Mouse (Mus musculus): ENCODE data around the gene Nphs2. TPM values are rescaled to one million over a fixed set of nuclear protein-coding genes. Genes with fewer than 3 reads are reported as not detected.
"Not testable (repeated sequence)": the region's sequence is repeated elsewhere in the genome, so short reads cannot be mapped to it uniquely, and the experiment has no call there.

Gene Nphs2
- polyA plus RNA-seq (2015; fragmentation: Nextera tagmentation; extraction: Ambion mirVana), result 0.75 and 1.1 TPM in 2 replicates

DNA sequence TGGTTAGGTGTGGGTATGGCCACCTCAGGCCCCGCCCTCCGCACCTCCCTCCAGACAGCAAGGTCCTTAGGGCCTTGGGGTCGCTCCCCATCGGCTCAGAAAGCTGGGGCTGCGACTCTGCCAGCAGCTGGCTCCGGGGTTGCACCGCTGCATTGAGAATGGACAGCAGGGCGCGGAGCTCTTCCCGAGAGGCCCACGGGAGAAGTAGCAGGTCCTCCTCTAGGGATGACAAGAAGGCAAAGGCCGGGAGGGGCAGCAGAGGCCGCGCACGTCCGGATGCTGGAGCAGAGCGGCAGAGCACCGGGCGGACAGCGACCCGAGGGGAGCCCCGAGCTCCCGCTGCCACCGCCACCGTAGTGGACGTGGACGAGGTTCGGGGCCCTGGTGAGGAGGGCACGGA is at the start of gene Nphs2:
Gene Nphs2, plus strand, starts transcription at position 98 of the 400 bp plus-strand sequence.
- Histone ChIP-seq H3K4me2 (ENCODE audit: low read length) (peak within 1 kb of the TSS; percentile 36), H3K36me3 (ENCODE audit: control insufficient read depth, insufficient read depth) (no peaks in the 10 kb centered on the region), H3K9ac (replicated peaks; ENCODE audit: low read depth, low read length) (no peak within 1 kb of the TSS), H3K27me3 (replicated peaks; ENCODE audit: control insufficient read depth, insufficient read depth, low read length) (peaks cover 14% of the 10 kb centered on the region; the same call in 1 of the 2 replicates), H3K4me1 (replicated peaks; ENCODE audit: control insufficient read depth, insufficient read depth, low read length) (peaks cover 3% of the 10 kb centered on the region), H3K4me3 (replicated peaks; ENCODE audit: low read length) (peak within 1 kb of the TSS; percentile 20; the same call in 1 of the 2 replicates), H3K9me3 (ENCODE audit: control insufficient read depth, low read length) (no peaks in the 10 kb centered on the region), H3K27ac (ENCODE audit: low read length) (no peak within 1 kb of the TSS)
- no peak for ATAC-seq
- WGBS, result 6% methylated on average over 29 of the region's 29 CpGs

DNA sequence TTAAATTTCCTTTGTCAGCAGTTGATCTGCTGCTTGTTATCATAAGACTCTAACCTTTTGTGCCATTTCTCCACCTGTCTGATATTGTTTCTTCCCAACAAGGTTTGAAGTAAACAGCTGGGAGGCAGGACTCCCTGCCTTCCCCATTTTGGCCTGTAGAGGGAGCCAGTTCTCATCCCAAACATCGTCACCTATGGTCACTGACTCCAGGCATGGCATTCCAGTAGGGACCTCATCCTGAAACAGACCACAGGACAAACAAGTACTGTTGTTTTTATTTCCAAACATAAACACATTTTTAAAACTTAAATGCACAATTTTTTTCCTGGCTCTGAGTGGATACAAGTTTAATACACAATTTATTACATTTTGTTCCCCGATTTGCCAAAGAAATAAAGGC is 47.2 kb upstream of the Nphs2 start:
- ATAC-seq, result no peak
- H3K27me3 ChIP-seq (replicated peaks; ENCODE audit: control insufficient read depth, insufficient read depth, low read length), result no peaks in the 10 kb centered on the region
- no peaks in the 10 kb centered on the region for H3K36me3 ChIP-seq (ENCODE audit: control insufficient read depth, insufficient read depth)
- H3K4me2 ChIP-seq (ENCODE audit: low read length), result no peak overlapping the region
- H3K9me3 ChIP-seq (ENCODE audit: control insufficient read depth, low read length), result no peaks in the 10 kb centered on the region
- H3K4me1 ChIP-seq (replicated peaks; ENCODE audit: control insufficient read depth, insufficient read depth, low read length), result no peaks in the 10 kb centered on the region
- H3K4me3 ChIP-seq (replicated peaks; ENCODE audit: low read length), result no peak overlapping the region
- no peak overlapping the region for H3K9ac ChIP-seq (replicated peaks; ENCODE audit: low read depth, low read length)
- WGBS, result 46% methylated on average over 2 of the region's 2 CpGs
- H3K27ac ChIP-seq (ENCODE audit: low read length), result no peak overlapping the region

DNA sequence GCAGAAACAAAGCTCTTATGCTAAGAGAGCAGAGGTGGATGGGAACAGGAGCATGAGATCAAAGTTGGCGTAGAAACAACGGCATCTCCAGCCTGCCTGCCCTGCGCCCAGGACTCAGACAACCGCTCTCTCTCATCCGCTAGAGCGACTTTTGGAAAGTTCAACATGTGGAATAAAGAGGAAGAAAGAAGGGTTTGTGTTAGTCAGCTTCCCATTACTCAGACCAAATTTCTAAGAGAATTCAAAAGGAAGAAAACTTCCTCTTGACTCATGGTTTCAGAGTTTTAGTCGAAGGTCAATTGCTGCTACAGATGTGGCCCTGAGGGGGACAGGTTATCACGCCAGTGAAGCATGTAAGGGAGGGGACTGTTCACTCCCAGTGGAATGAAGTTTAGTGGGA is 46.6 kb upstream of the Nphs2 start:
- ATAC-seq, result no peak
- WGBS, result 85% methylated on average over 8 of the region's 8 CpGs

DNA sequence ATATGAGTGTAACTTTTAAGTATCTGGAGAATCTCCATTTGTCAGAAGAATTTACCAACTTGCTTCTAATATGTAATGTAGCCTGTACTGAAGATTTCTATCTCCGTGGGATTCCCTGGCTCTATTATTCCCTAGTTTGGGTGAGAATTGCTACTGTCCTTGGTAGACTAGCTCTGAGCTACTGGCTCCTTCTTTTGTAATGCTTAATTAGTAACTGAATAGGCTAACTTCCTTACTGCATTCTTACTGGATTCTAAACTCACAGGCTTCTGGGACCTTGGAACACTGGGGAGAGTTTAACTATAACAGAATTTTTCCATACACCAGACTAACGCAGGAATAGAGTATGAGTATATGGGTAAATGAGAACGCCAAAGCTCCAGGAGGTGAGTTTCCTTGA is 42.0 kb upstream of the Nphs2 start:
- 16% methylated on average over 3 of the region's 3 CpGs for WGBS
- not testable (repeated sequence) for H3K4me1 ChIP-seq (replicated peaks; ENCODE audit: control insufficient read depth, insufficient read depth, low read length); H3K27ac ChIP-seq (ENCODE audit: low read length); H3K9ac ChIP-seq (replicated peaks; ENCODE audit: low read depth, low read length); H3K27me3 ChIP-seq (replicated peaks; ENCODE audit: control insufficient read depth, insufficient read depth, low read length); ATAC-seq; H3K9me3 ChIP-seq (ENCODE audit: control insufficient read depth, low read length); H3K36me3 ChIP-seq (ENCODE audit: control insufficient read depth, insufficient read depth); H3K4me3 ChIP-seq (replicated peaks; ENCODE audit: low read length); H3K4me2 ChIP-seq (ENCODE audit: low read length)

More for the DNA sequence above, 46.6 kb upstream of the Nphs2 start:
- H3K4me3 ChIP-seq (replicated peaks; ENCODE audit: low read length), result no peak overlapping the region
- H3K9me3 ChIP-seq (ENCODE audit: control insufficient read depth, low read length), result no peaks in the 10 kb centered on the region
- H3K9ac ChIP-seq (replicated peaks; ENCODE audit: low read depth, low read length), result no peak overlapping the region
- H3K36me3 ChIP-seq (ENCODE audit: control insufficient read depth, insufficient read depth), result no peaks in the 10 kb centered on the region
- H3K4me1 ChIP-seq (replicated peaks; ENCODE audit: control insufficient read depth, insufficient read depth, low read length), result no peaks in the 10 kb centered on the region
- H3K4me2 ChIP-seq (ENCODE audit: low read length), result no peak overlapping the region
- H3K27ac ChIP-seq (ENCODE audit: low read length), result no peak overlapping the region
- H3K27me3 ChIP-seq (replicated peaks; ENCODE audit: control insufficient read depth, insufficient read depth, low read length), result no peaks in the 10 kb centered on the region

DNA sequence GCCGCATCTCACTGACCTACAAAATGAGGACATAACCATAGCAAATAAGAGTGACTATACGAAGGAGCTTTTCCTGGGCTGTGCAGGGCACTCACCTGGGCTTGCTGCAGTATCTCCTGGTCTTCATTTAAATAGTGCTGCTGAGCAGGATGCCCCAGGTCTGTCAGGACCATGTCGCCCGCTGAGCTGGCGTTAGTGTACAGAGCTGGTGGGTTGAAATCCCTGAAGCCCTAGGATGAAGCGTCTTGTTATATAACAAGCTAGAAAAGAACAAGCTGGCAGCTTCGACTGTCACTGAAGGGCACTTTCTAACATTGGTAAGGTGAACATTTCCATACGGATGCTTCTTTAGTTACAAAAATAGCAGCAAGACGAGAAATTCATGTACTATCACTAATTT is 40.1 kb upstream of the Nphs2 start:
- Histone ChIP-seq H3K4me3 (replicated peaks; ENCODE audit: low read length) (no peak overlapping the region), H3K4me2 (ENCODE audit: low read length) (no peak overlapping the region), H3K9ac (replicated peaks; ENCODE audit: low read depth, low read length) (no peak overlapping the region), H3K27me3 (replicated peaks; ENCODE audit: control insufficient read depth, insufficient read depth, low read length) (no peaks in the 10 kb centered on the region), H3K4me1 (replicated peaks; ENCODE audit: control insufficient read depth, insufficient read depth, low read length) (no peaks in the 10 kb centered on the region), H3K27ac (ENCODE audit: low read length) (no peak overlapping the region), H3K36me3 (ENCODE audit: control insufficient read depth, insufficient read depth) (no peaks in the 10 kb centered on the region), H3K9me3 (ENCODE audit: control insufficient read depth, low read length) (no peaks in the 10 kb centered on the region)
- 85% methylated on average over 9 of the region's 9 CpGs for WGBS
- no peak for ATAC-seq

DNA sequence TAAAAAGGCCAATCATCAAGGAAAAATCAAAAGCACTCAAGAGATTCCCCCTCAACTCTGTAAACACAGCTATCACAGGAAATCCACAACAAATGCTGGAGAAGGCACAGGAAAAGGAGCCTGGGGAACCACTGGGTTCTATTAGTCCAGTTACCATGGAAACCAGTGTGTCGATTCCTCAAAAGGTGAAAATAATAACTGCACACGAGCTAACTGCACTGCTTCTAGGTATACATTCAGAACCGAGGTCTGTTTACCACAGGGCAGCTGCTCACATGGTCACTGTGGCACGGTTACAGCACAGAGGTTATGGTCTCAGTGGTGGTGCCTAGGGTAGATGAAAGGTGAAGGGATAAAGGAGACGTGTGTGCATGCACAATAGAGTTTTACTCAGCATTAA is 38.9 kb upstream of the Nphs2 start:
- ATAC-seq, result no peak
- Histone ChIP-seq H3K9ac (replicated peaks; ENCODE audit: low read depth, low read length) (no peak overlapping the region), H3K27ac (ENCODE audit: low read length) (no peak overlapping the region), H3K4me2 (ENCODE audit: low read length) (no peak overlapping the region), H3K4me3 (replicated peaks; ENCODE audit: low read length) (no peak overlapping the region), H3K4me1 (replicated peaks; ENCODE audit: control insufficient read depth, insufficient read depth, low read length) (no peaks in the 10 kb centered on the region), H3K36me3 (ENCODE audit: control insufficient read depth, insufficient read depth) (no peaks in the 10 kb centered on the region), H3K27me3 (replicated peaks; ENCODE audit: control insufficient read depth, insufficient read depth, low read length) (no peaks in the 10 kb centered on the region), H3K9me3 (ENCODE audit: control insufficient read depth, low read length) (no peaks in the 10 kb centered on the region)
- WGBS, result 23% methylated on average over 5 of the region's 5 CpGs

DNA sequence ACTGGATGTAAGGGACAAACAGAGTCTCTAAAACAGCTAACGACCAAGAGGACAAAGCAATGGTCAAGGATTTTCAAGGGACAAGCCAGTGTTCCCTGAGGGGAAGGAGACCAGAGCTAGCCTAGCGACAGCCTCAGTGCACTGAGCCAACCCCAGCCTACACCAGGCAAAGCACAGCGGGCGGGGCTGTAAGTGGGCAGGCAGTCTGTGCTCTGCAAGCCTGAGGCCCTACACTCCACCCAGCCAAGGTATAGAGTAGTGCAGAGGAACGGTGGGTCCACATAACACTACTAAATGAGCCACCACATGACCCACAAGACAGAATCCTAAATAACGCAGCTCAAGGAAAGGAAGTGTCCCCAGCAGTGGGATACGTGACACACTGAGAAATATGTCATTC is 36.9 kb upstream of the Nphs2 start:
- Histone ChIP-seq H3K27me3 (replicated peaks; ENCODE audit: control insufficient read depth, insufficient read depth, low read length) (no peaks in the 10 kb centered on the region), H3K9me3 (ENCODE audit: control insufficient read depth, low read length) (no peaks in the 10 kb centered on the region), H3K4me1 (replicated peaks; ENCODE audit: control insufficient read depth, insufficient read depth, low read length) (no peaks in the 10 kb centered on the region), H3K9ac (replicated peaks; ENCODE audit: low read depth, low read length) (no peak overlapping the region), H3K4me3 (replicated peaks; ENCODE audit: low read length) (no peak overlapping the region), H3K4me2 (ENCODE audit: low read length) (no peak overlapping the region), H3K36me3 (ENCODE audit: control insufficient read depth, insufficient read depth) (no peaks in the 10 kb centered on the region), H3K27ac (ENCODE audit: low read length) (no peak overlapping the region)
- ATAC-seq, result no peak
- WGBS, result 63% methylated on average over 7 of the region's 7 CpGs

DNA sequence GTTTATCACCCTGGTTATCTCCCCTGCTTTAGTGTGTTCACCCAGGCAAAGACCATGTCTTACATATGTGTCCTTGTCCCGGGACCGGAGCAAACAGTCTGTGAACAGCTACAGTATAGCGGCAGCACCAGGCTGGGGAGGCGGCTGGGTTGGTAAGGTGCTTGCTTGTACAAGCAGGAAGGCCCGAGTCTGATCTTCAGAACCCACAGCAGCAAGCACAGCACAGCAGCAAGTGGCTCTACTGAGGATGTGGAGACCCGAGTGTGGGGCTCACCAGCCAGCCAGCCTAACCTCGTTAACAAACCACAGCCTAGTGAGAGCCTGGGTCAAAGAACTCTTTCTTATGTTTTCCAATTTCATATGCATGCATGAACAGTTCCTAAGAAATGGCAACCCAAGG is 30.4 kb upstream of the Nphs2 start:
- Histone ChIP-seq H3K9ac (replicated peaks; ENCODE audit: low read depth, low read length) (no peak overlapping the region), H3K4me2 (ENCODE audit: low read length) (no peak overlapping the region), H3K36me3 (ENCODE audit: control insufficient read depth, insufficient read depth) (no peaks in the 10 kb centered on the region), H3K4me1 (replicated peaks; ENCODE audit: control insufficient read depth, insufficient read depth, low read length) (no peaks in the 10 kb centered on the region), H3K27me3 (replicated peaks; ENCODE audit: control insufficient read depth, insufficient read depth, low read length) (no peaks in the 10 kb centered on the region), H3K9me3 (ENCODE audit: control insufficient read depth, low read length) (no peaks in the 10 kb centered on the region), H3K4me3 (replicated peaks; ENCODE audit: low read length) (no peak overlapping the region), H3K27ac (ENCODE audit: low read length) (no peak overlapping the region)
- 73% methylated on average over 7 of the region's 7 CpGs for WGBS
- ATAC-seq, result no peak

DNA sequence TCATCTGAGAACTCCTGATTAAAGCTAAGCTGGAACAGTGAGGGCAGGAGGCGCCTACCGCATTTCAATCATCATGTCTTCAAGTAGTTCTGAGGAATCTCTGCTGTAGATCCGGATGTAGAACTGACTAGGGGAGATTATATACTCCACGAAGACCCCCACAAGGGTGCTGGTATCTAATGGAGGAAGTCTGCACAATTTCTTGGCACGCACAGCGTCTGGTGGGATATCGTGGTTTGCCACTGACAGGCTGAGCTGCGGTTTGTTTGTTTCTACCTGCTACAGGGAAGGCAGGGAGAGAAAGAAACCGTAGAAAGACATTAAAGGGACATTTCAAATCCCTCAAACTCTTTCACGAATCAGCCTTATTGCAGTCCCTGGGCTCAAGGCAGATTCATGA is 26.3 kb upstream of the Nphs2 start:
- H3K36me3 ChIP-seq (ENCODE audit: control insufficient read depth, insufficient read depth), result no peaks in the 10 kb centered on the region
- H3K4me2 ChIP-seq (ENCODE audit: low read length), result no peak overlapping the region
- ATAC-seq, result no peak
- no peaks in the 10 kb centered on the region for H3K9me3 ChIP-seq (ENCODE audit: control insufficient read depth, low read length)
- WGBS, result 86% methylated on average over 10 of the region's 10 CpGs
- H3K27me3 ChIP-seq (replicated peaks; ENCODE audit: control insufficient read depth, insufficient read depth, low read length), result no peaks in the 10 kb centered on the region
- H3K4me1 ChIP-seq (replicated peaks; ENCODE audit: control insufficient read depth, insufficient read depth, low read length), result 0 out of 2 replicates have a peak, but pooled peaks cover 3% of the 10 kb centered on the region
- no peak overlapping the region for H3K27ac ChIP-seq (ENCODE audit: low read length)
- no peak overlapping the region for H3K9ac ChIP-seq (replicated peaks; ENCODE audit: low read depth, low read length)
- no peak overlapping the region for H3K4me3 ChIP-seq (replicated peaks; ENCODE audit: low read length)

DNA sequence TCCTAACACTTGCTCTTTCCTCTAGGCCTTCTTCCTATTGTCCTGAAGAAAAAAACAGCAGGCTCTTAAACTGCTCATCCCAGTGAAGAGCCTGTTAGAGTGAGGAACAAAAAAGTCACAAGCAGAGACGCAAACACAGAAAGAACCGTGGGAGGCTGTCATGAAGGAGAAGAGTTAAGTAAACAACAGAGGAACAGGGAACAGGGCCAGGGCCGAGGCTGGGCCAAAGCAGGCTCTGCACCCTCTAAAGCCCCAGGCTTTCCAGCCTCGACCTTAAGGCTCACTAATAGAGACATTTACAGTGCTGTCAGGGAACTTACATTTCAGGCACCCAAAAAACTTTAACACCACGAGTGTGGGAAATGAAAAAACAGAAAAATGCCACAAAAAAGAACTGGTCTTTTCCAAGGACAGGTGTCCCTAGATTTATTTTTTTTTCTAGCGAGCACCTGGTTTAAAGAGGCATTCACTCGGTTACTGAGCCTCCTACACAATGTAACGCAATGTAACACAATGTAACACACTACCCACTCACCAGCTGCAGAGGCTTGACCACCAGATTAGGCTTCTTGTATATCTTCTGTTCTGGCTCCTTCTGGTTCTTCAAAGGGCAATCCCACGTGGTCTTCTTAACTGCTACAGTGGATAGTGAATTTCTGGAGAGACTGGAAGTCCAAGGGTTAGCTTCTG is 25.5 kb upstream of the Nphs2 start:
- no peaks in the 10 kb centered on the region for H3K36me3 ChIP-seq (ENCODE audit: control insufficient read depth, insufficient read depth)
- ATAC-seq, result no peak
- 0 out of 2 replicates have a peak, but pooled peaks cover 3% of the 10 kb centered on the region for H3K4me1 ChIP-seq (replicated peaks; ENCODE audit: control insufficient read depth, insufficient read depth, low read length)
- no peak overlapping the region for H3K4me2 ChIP-seq (ENCODE audit: low read length)
- no peaks in the 10 kb centered on the region for H3K9me3 ChIP-seq (ENCODE audit: control insufficient read depth, low read length)
- no peak overlapping the region for H3K4me3 ChIP-seq (replicated peaks; ENCODE audit: low read length)
- no peaks in the 10 kb centered on the region for H3K27me3 ChIP-seq (replicated peaks; ENCODE audit: control insufficient read depth, insufficient read depth, low read length)
- H3K9ac ChIP-seq (replicated peaks; ENCODE audit: low read depth, low read length), result no peak overlapping the region
- 52% methylated on average over 9 of the region's 9 CpGs for WGBS
- no peak overlapping the region for H3K27ac ChIP-seq (ENCODE audit: low read length)
